Mouse (Mus musculus) hindbrain, embryonic 15.5 days (tissue): ENCODE measurements around the gene Tas1r3. TPM values are rescaled to one million over a fixed set of nuclear protein-coding genes. Genes with fewer than 3 reads are reported as not detected.

ENCODE experiments used
- ATAC-seq: fragments of 200-750 bp; cut with Nextera tagmentation; 2 replicates; pipeline ENCODE4 v1.8.0; 2017; ENCODE audit warnings: low read depth, moderate number of reproducible peaks, moderate TSS enrichment; ENCODE audit not compliant: low FRiP score
- H3K27ac ChIP-seq: fragments of 300-500 bp; sonication (generic); replicated peaks from 2 replicates; pipeline ENCODE4 v1.5.1; 2015; ENCODE audit warnings: mild to moderate bottlenecking, inconsistent platforms
- H3K27me3 ChIP-seq: fragments of 300-500 bp; sonication (generic); 2 replicates; pipeline ENCODE4 v1.6.1; 2015; ENCODE audit warnings: control low read depth, inconsistent platforms
- H3K36me3 ChIP-seq: fragments of 300-500 bp; sonication (generic); 2 replicates; pipeline ENCODE4 v1.6.1; 2015; ENCODE audit warnings: control low read depth, inconsistent platforms
- H3K4me1 ChIP-seq: fragments of 300-500 bp; sonication (generic); replicated peaks from 2 replicates; pipeline ENCODE4 v1.6.1; 2015; ENCODE audit warnings: control low read depth, inconsistent platforms
- H3K4me2 ChIP-seq: fragments of 300-500 bp; sonication (generic); 2 replicates; pipeline ENCODE4 v1.6.1; 2015; ENCODE audit warnings: moderate library complexity, mild to moderate bottlenecking, inconsistent platforms
- H3K4me3 ChIP-seq: fragments of 300-500 bp; sonication (generic); 2 replicates; pipeline ENCODE4 v1.5.1; 2015; ENCODE audit warnings: mild to moderate bottlenecking, inconsistent platforms
- H3K9ac ChIP-seq: fragments of 300-500 bp; sonication (generic); 2 replicates; pipeline ENCODE4 v1.6.1; 2015; ENCODE audit warnings: inconsistent platforms
- H3K9me3 ChIP-seq: fragments of 300-500 bp; sonication (generic); 2 replicates; pipeline ENCODE4 v1.6.1; 2016; ENCODE audit warnings: control low read depth, inconsistent platforms
- WGBS: fragments of 180-500 bp; shearing (Covaris S2); methylation state at CpG from one replicate; pipeline ENCODE4 v1.1.7; 2015; 5-methylcytosine and 5-hydroxymethylcytosine counted together
- polyA plus RNA-seq: library from polyadenylated mRNA; unstranded; fragments of >200 nt; fragmentation: Nextera tagmentation; extraction: Ambion mirVana; gene quantifications from 2 replicates; pipeline ENCODE4 v1.2.1, GENCODE M21; 2015

Gene Tas1r3
- polyA plus RNA-seq, 1 experiment from 2014 or later, result 0.54 TPM

GRCm38 (mm10) chr4:155849792-155850451, 13.2 kb downstream of the Tas1r3 start:
- Histone ChIP-seq H3K9me3 (no peaks in the 10 kb centered on the region), H3K27ac (no peak overlapping the region), H3K4me2 (0 out of 2 replicates have a peak overlapping the region, but pooled peaks have one; percentile 84), H3K36me3 (peaks cover 4% of the 10 kb centered on the region; the same call in 1 of the 2 replicates), H3K4me3 (no peak overlapping the region), H3K9ac (no peak overlapping the region), H3K27me3 (no peaks in the 10 kb centered on the region), H3K4me1 (peaks cover 45% of the 10 kb centered on the region)
- no peak for ATAC-seq
- WGBS, result 91% methylated on average over 3 of the region's 3 CpGs

- 85% methylated on average over 2 of the region's 2 CpGs for WGBS
- peaks cover 45% of the 10 kb centered on the region for H3K4me1 ChIP-seq
- H3K9ac ChIP-seq, result no peak overlapping the region
- H3K4me3 ChIP-seq, result 0 out of 2 replicates have a peak overlapping the region, but pooled peaks have one; percentile 51
- no peak for ATAC-seq
- no peaks in the 10 kb centered on the region for H3K36me3 ChIP-seq
- no peak overlapping the region for H3K27ac ChIP-seq
- peak overlapping the region; percentile 84 for H3K4me2 ChIP-seq
- H3K9me3 ChIP-seq, result no peaks in the 10 kb centered on the region
- H3K27me3 ChIP-seq, result no peaks in the 10 kb centered on the region
Observed at GRCm38 (mm10) chr4:155849391-155849790, 13.8 kb downstream of the Tas1r3 start.

DNA sequence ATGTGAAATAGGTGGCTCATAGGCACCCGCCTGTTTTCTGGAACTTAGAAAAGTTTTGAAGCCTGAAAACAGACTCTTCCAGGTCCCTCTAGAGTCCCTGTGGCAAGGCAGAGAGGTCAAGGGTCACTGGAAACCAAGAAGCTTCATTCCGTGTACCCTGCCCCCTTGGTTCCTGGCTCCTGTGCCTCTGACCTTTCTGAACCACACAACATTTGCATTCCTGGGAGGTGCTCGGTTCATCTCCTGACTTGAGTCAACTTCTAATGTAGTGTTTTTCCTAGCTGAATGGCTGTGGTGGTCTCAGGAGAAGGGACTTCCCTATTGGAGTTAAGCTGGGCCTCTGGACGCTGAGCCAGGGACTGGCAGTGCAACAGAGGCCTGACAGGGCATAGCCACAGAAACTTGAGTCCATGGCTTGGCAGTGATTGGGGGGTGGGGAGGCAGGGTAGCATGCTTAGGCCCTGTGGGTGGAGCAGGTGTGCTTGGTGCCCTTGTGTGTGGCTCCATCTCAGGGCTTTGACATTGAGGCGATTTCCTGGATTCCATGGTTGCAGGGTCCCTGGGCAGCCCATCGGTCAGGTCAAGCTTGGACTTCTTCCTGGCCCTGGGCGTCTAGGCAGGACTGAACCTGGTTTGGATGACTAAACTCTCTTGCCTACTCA, 14.6 kb downstream of the Tas1r3 start:
- Histone ChIP-seq H3K27ac (no peak overlapping the region), H3K4me3 (peak overlapping the region; percentile 51), H3K4me2 (peak overlapping the region; percentile 84), H3K4me1 (peaks cover 45% of the 10 kb centered on the region), H3K27me3 (no peaks in the 10 kb centered on the region), H3K9ac (peak overlapping the region; percentile 96), H3K36me3 (no peaks in the 10 kb centered on the region), H3K9me3 (no peaks in the 10 kb centered on the region)
- ATAC-seq, result no peak
- 57% methylated on average over 7 of the region's 7 CpGs for WGBS

- no peaks in the 10 kb centered on the region for H3K9me3 ChIP-seq
- H3K27me3 ChIP-seq, result no peaks in the 10 kb centered on the region
- peak overlapping the region; percentile 84 for H3K4me2 ChIP-seq
- no peaks in the 10 kb centered on the region for H3K36me3 ChIP-seq
- WGBS, result under 1% methylated on average over 60 of the region's 69 CpGs
- H3K4me1 ChIP-seq, result peaks cover 45% of the 10 kb centered on the region
- peak overlapping the region; percentile 96 for H3K9ac ChIP-seq
- H3K27ac ChIP-seq, result peak overlapping the region; percentile 85
- peak overlapping the region; percentile 51 for H3K4me3 ChIP-seq
- ATAC-seq, result peak; percentile 63; the same call in 1 of the 2 replicates
Observed at GRCm38 (mm10) chr4:155847591-155848352, 15.4 kb downstream of the Tas1r3 start.

- Histone ChIP-seq H3K4me2 (peak within 1 kb of the TSS; percentile 84), H3K4me1 (peaks cover 45% of the 10 kb centered on the region), H3K4me3 (peak within 1 kb of the TSS; percentile 51), H3K36me3 (no peaks in the 10 kb centered on the region), H3K27ac (peak within 1 kb of the TSS; percentile 85), H3K27me3 (no peaks in the 10 kb centered on the region), H3K9me3 (no peaks in the 10 kb centered on the region), H3K9ac (peak within 1 kb of the TSS; percentile 96)
- ATAC-seq, result peak; percentile 88
- 5% methylated on average over 28 of the region's 65 CpGs for WGBS
Observed at GRCm38 (mm10) chr4:155846871-155847578, 16.1 kb downstream of the Tas1r3 start, which contains the start of gene Dvl1. Gene Dvl1, plus strand, starts transcription at chr4:155847402.

- ATAC-seq, result no peak
Observed at GRCm38 (mm10) chr4:155843231-155843630, 19.9 kb downstream of the Tas1r3 start.

DNA sequence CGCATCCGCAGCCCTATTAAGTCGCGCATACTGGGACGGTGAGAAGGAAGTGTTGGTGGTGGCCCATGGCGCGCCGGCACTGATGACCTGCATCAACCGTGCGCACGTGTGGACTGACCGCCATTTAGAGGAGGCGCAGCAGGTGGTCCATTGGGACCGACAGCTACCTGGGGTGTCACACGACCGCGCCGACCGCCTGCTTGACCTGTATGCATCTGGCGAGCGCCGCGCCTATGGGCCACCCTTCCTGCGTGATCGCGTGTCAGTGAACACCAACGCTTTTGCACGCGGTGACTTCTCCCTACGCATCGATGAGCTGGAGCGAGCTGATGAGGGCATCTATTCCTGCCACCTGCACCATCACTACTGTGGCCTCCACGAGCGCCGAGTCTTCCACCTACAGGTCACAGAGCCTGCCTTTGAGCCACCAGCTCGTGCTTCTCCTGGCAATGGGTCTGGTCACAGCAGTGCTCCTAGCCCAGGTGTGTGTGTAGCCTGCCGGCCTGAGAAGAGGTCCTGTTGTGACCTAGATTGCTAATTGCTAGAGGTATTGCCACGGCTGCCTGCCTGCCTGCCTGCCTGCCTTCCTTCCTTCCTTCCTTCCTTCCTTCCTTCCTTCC, 21.4 kb downstream of the Tas1r3 start:
- 35% methylated on average over 38 of the region's 38 CpGs for WGBS
- ATAC-seq, result no peak

More at GRCm38 (mm10) chr4:155843231-155843630, 19.9 kb downstream of the Tas1r3 start:
- H3K36me3 ChIP-seq, result no peaks in the 10 kb centered on the region
- no peak overlapping the region for H3K27ac ChIP-seq
- H3K9ac ChIP-seq, result no peak overlapping the region
- H3K27me3 ChIP-seq, result peaks cover 6% of the 10 kb centered on the region
- 88% methylated on average over 5 of the region's 5 CpGs for WGBS
- no peak overlapping the region for H3K4me3 ChIP-seq
- no peak overlapping the region for H3K4me2 ChIP-seq
- no peaks in the 10 kb centered on the region for H3K9me3 ChIP-seq
- H3K4me1 ChIP-seq, result peaks cover 24% of the 10 kb centered on the region

DNA sequence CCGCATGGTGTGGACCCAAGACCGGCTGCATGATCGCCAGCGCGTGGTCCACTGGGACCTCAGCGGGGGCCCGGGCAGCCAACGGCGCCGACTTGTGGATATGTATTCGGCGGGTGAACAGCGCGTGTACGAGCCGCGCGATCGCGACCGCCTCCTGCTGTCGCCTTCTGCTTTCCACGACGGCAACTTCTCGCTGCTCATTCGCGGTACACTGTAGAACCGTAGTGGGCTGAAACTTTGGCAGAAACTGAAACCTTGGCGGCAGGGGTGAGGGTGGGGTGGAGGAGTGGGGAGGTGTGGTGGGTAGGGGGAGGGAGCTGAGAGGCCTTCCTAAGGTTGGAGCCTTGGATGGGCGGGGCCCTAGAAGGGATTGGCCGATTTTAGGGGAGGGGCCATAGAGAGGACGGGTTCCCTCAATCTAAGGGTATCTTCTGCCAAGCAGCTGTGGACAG, 22.1 kb downstream of the Tas1r3 start:
- H3K9ac ChIP-seq, result no peak overlapping the region
- peak overlapping the region; percentile 21 for H3K4me3 ChIP-seq
- peaks cover 14% of the 10 kb centered on the region for H3K4me1 ChIP-seq
- ATAC-seq, result 0 out of 2 replicates have a peak, but pooled peaks have one; percentile 27
- H3K27ac ChIP-seq, result no peak overlapping the region
- H3K9me3 ChIP-seq, result no peaks in the 10 kb centered on the region
- peak overlapping the region; percentile 52 for H3K4me2 ChIP-seq
- WGBS, result under 1% methylated on average over 32 of the region's 32 CpGs
- H3K36me3 ChIP-seq, result no peaks in the 10 kb centered on the region
- H3K27me3 ChIP-seq, result peaks cover 6% of the 10 kb centered on the region

More for the DNA sequence above, 21.4 kb downstream of the Tas1r3 start:
- Histone ChIP-seq H3K4me1 (peaks cover 20% of the 10 kb centered on the region), H3K9me3 (no peaks in the 10 kb centered on the region), H3K27ac (no peak overlapping the region), H3K36me3 (no peaks in the 10 kb centered on the region), H3K27me3 (peaks cover 6% of the 10 kb centered on the region), H3K4me2 (peak overlapping the region; percentile 52), H3K4me3 (0 out of 2 replicates have a peak overlapping the region, but pooled peaks have one; percentile 21), H3K9ac (no peak overlapping the region)

- WGBS, result 8% methylated on average over 8 of the region's 8 CpGs
- Histone ChIP-seq H3K36me3 (no peaks in the 10 kb centered on the region), H3K4me2 (peak overlapping the region; percentile 52), H3K4me3 (peak overlapping the region; percentile 21), H3K27ac (0 out of 2 replicates have a peak overlapping the region, but pooled peaks have one; percentile 6), H3K27me3 (peaks cover 6% of the 10 kb centered on the region), H3K4me1 (peaks cover 14% of the 10 kb centered on the region), H3K9ac (0 out of 2 replicates have a peak overlapping the region, but pooled peaks have one; percentile 17), H3K9me3 (no peaks in the 10 kb centered on the region)
- ATAC-seq, result no peak
Observed at GRCm38 (mm10) chr4:155840076-155841002, 22.8 kb downstream of the Tas1r3 start.

DNA sequence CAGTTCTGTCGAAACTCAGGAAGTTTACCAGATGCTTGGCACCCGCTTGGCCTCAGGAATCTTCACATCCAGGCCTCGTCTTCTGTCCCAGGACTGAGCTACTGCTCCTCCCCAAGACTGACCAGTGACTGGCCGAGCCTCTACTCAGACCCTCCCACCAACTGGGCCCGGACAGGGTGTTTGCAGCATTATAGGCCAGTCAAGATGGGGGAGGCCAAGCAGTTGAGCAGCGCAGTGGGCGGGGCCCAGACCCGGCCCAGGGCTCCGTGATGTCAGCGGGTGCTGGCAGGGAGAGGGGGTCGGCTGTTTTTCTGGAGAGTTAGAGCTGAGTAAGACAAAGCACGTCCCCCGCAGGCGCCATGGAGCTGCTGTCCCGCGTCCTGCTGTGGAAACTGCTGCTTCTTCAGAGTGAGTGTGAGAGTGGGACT, 23.7 kb downstream of the Tas1r3 start, which contains the start of gene Mxra8:
Gene Mxra8, plus strand, starts transcription at position 198 of the 428 bp plus-strand sequence.
- H3K4me1 ChIP-seq, result peaks cover 14% of the 10 kb centered on the region
- peak within 1 kb of the TSS; percentile 6; the same call in 1 of the 2 replicates for H3K27ac ChIP-seq
- peak within 1 kb of the TSS; percentile 21 for H3K4me3 ChIP-seq
- H3K4me2 ChIP-seq, result peak within 1 kb of the TSS; percentile 52
- ATAC-seq, result peak; percentile 55
- WGBS, result 3% methylated on average over 16 of the region's 16 CpGs
- no peaks in the 10 kb centered on the region for H3K36me3 ChIP-seq
- H3K9ac ChIP-seq, result 0 out of 2 replicates have a peak within 1 kb of the TSS, but pooled peaks have one; percentile 17
- no peaks in the 10 kb centered on the region for H3K9me3 ChIP-seq
- H3K27me3 ChIP-seq, result peaks cover 6% of the 10 kb centered on the region
